Mouse (Mus musculus): ENCODE measurements at regions not wholly inside any gene's neighbourhood (a gene's known extent, or its start where the extent isn't known, plus 50 kb on each side); places are given as distances from the start of the nearest gene placed in this dataset.
"Not testable (repeated sequence)": the region's sequence is repeated elsewhere in the genome, so short reads cannot be mapped to it uniquely, and the experiment has no call there.

DNA sequence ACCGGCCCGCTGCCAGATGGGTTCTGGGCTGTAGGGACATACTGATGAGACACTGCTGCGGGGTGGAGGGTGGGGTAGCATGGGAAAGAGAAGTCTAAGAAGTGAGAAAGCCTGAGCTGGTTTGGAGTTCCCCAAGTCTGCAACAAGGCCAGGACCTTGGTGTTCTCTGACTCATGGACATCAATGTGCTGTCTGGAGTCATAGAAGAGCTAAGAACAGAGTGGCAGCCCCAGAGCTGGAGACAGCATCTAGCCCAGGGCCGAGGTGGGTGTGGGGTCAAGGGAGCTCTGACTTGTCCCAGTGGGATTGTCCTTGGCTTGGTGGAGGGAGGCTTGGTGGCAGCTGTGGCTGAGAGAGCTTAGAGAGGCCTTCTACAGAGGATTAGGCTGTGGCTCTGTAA, 600.4 kb upstream of the Klhl29 start:
- intact Hi-C loops (cut with DNase I), result no loop called here
- no peak for DNase-seq (ENCODE audit: low spot score)

- DNase-seq (ENCODE audit: low spot score), result no peak
- intact Hi-C loops (cut with DNase I), result no loop called here
Observed at GRCm38 (mm10) chr12:5969556-5969955, 594.1 kb upstream of the Klhl29 start.

DNA sequence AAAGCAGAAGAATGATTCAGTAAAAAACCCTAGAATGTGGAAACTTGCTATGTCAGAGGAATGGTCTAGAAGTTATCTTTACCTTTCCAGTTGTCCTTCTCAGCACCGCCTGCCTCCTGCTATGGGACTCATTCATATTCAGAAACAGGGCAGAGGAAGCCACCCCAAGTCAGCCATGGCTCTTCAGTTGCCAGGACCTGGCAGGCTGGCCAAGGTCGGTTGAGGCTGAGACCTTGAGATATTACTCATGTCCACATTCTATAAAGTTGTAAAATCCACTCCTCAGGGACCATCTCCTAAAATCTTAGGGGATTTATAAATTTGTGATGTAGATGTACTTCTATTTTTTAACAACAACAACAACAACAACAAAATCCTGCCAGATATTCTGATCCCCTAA, 580.7 kb upstream of the Klhl29 start:
- DNase-seq (ENCODE audit: low spot score), result no peak
- intact Hi-C loops (cut with DNase I), result no loop called here

DNA sequence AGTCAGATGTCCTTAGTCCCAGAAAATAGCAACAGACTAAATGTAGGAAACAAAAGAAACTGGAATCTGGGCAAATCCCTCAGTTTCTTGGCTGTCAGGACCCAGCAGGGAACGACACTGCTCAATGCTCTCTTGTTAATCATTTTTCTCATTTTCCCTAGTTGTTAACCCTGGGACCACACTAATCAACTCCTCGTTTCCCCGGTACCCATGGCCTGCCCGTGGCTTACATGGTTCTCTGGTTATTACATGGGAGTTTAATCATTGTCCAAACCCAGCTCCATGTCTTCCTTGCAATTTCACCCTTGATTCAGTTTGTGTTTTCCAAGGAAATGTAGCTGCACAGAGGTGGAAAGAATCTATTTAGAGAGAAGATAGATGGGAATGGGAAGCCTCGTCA, 580.1 kb upstream of the Klhl29 start:
- intact Hi-C loops (cut with DNase I), result no loop called here
- DNase-seq (ENCODE audit: low spot score), result no peak

GRCm38 (mm10) chr12:5943346-5943925, 568.0 kb upstream of the Klhl29 start:
- intact Hi-C loops (cut with DNase I), result no loop called here
- no peak for DNase-seq (ENCODE audit: low spot score)

GRCm38 (mm10) chr12:5921262-5921661, 545.8 kb upstream of the Klhl29 start:
- intact Hi-C loops (cut with DNase I), result no loop called here

DNA sequence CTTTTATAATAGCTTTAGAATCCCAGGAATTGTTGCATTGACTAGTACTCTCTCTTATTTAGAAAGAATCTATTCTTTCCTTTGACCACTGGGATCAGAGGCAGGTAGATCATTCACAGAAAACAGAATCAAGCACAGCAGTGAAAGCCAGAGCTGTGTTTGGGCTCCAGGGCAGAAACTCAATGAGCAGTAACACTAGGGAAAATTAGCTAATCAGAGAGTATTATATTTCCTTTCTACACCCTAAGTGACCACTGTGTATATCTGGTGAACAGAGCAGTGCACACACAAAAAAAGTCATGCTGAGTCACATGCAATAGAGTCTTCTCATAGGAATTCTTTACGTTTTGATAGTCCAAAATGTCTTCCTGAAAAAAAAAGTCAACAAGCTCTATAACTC, 542.5 kb upstream of the Klhl29 start:
- intact Hi-C loops (cut with DNase I), result no loop called here

More at GRCm38 (mm10) chr12:5921262-5921661, 545.8 kb upstream of the Klhl29 start:
- DNase-seq (ENCODE audit: low spot score), result no peak

DNA sequence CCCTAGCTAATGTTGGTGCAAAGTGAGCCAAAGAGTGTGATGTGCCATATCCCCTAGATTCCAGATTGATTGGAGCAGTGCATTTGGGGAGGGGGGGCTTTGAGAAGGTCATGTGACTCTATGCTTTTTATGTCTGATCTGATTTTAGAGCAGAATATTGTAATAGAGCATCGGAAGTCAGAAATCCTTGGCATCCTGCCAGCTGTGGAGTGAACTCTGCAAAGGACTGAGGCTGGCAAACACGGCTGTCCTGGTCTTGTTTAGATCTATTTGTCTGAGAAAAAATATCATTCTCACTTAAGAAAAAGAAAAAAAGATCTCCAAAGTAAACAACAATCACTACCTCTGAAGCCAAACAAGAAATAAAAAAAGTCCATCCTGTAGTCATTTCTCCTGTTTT, 530.8 kb upstream of the Klhl29 start:
- no peak for DNase-seq (ENCODE audit: low spot score)
- intact Hi-C loops (cut with DNase I), result no loop called here

More for the DNA sequence above, 542.5 kb upstream of the Klhl29 start:
- no peak for DNase-seq (ENCODE audit: low spot score)

DNA sequence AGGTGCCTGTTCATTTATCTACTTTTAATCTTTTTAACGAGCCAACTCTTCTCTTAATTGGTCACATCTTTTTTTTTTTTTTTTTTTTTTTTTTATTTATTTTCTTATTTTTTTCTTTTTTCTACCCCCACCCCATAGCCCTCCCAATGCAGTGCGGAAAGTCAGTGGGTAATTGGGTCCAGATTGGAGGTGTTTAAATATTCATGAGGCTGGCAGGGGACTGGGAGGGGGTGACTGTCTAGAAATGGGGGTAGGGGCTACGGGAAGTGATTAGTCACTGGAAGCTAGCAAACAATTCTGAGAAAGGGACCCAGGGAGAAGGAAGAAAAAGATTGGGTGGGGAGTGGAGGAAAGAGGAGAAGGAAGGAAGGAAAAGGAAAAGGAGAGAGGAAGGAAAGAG, 516.3 kb upstream of the Klhl29 start:
- DNase-seq (ENCODE audit: low spot score); intact Hi-C loops (cut with DNase I): not testable (repeated sequence)

DNA sequence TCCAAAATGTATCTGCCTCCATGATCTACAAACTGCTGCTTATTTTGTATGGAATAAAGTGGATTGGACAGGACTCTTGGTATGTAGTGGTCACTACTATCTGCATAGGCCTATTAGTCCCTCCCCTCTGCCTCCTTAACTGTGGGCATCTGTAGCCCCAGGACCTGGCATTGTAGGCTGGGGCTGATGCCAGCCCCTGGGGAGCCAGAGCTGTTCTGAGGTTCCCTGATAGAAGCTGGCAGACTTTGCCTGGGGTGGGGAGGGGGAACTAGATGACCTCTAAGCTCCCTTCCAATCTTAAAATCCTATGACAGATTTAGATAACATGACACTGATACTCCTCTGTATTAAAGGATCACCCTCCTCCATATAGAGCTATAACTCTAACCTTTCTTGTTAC, 491.2 kb upstream of the Klhl29 start:
- intact Hi-C loops (cut with DNase I), result no loop called here
- no peak for DNase-seq (ENCODE audit: low spot score)

DNA sequence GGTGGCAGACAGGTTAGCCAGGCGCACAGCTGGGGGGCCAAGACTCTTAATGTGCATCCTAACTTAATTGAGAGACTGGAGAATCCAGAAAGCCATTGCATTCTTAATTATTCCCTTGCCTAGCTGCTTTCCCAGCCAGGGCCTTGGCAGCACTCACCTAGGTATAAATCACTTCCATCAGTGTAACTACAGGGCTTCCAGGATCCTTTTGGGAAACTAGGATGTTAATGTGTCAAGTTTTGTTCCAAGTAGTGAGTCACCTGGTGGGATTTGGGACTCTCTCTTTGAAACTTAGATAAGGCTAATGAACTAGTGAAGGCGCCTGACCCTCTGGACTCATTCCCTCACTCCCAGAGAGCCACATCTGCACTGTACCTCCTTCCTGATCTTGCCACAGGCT, 484.3 kb upstream of the Klhl29 start:
- no peak for DNase-seq (ENCODE audit: low spot score)
- intact Hi-C loops (cut with DNase I), result no loop called here

DNA sequence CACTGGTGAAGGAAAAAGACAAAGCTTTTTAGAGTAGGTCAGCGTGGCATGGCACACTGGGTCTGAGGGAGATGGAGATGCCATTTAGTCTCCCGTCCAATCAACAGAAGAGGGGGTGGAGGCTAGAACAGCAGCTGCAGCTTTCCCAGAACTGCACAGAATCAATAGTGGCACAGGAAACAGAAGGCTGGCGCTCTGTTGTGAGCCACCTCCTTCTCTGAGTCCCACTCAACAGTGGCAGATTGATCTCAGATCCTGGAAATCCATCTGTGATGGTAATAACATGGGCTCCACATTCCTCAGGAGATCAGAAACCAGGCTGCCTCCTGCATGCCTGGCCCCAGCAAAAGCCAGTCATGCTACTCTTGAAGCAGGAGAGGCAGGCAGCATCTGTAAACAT, 480.9 kb upstream of the Klhl29 start:
- DNase-seq (ENCODE audit: low spot score), result no peak
- intact Hi-C loops (cut with DNase I), result no loop called here

GRCm38 (mm10) chr12:5810427-5810826, 434.9 kb upstream of the Klhl29 start:
- no peak for DNase-seq (ENCODE audit: low spot score)
- intact Hi-C loops (cut with DNase I), result no loop called here

DNA sequence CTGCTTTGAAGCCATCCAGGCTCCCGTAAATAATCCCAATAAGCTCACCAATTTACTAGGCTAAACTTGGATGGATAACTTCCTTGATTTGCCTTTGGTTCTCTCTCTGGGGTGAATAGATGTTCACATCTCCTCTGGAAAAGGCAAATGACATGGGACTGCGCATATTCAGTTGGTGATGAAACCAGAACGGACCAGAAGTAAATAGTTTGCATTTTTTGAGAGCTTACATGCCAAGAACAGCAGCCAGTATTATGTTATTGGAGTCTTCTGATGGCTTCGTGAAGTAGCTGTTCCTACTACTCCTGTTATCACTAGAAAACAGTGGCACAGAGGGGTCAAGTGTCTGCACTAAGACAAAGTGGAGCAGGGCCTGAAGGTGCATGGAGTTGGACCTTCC, 434.5 kb upstream of the Klhl29 start:
- no peak for DNase-seq (ENCODE audit: low spot score)
- intact Hi-C loops (cut with DNase I), result no loop called here

DNA sequence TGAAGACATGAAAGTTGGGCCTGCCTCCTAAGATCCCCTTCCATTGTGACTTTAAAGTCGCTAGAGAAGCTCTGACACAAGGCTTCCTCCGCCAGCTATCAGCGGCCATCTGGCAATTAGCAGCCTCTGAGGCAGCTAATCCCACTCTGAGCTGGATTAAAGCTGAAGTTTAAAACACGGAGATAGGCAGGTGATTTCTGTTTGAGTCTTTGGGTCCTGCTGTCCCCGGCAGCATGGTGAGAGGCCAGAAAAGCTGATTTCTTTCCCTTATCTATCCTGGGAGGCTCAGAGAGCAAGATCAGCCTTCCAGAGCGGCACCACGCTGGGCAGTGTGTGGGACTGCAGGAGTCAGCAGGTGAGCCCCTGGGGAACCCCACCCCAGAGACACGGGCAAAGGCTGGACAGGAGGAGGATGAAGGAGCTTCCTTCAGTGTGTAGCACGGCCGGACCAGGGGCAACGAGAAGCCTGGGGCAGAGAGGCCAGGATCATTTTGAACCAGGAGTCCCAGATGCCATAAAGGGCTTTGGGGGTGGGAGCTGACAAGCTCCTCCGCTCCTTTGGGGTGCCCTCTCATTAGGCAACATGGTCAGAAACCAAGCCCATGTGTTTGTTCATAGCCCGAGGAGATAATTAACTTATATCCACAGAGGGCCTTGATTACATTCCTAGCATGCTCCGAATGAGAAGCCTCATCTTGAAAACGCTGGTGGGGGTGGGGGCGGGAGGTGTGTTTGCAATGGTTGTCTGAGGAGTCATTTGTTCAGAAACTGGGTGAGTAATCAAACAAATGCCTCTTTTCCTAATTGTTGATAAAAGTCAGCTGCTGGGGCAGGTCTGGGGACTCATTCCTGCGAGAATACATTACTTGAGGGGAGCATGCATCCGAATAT, 432.8 kb upstream of the Klhl29 start:
- no peak for DNase-seq (ENCODE audit: low spot score)
- intact Hi-C loops (cut with DNase I), result no loop called here

DNA sequence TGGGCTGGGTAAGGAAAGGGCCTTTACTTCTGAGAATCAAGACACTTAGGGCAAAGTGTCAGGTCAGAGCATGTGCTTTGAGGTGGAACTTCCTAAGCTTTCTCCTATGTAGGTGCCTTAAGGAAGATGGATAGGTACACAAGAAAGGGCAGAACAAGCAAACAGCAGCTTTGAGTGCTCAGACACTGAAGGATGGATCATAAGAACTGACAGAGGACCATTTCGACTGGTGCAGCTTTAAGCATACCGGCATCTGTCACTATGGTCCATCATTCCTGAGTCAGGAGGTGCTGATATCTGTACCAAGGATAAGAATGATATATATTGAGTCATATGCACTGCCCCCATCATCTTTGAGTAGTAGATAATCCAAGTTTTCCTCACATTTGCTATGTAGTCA, 430.2 kb upstream of the Klhl29 start:
- intact Hi-C loops (cut with DNase I), result no loop called here

DNA sequence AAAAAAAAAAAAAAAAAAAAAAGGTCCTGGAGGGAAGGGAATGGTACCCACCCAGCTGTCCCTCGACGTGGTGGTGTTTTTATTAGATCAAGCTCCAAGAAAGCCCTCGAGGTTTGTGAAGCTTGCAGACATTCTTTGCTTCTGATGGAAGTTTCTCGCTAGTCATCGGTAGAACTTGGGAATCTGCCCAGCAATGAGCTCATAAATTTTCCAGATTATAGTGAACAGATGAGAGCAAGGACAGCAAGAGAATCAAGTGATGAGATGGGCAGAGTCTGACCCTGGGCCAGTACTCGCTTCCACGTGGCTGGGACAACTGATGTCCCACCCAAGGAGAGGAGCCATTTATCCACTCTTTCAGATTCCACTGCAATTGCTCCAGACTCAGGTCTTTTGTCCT, 417.6 kb upstream of the Klhl29 start:
- peak; percentile 39 for DNase-seq (ENCODE audit: low spot score)
- intact Hi-C loops (cut with DNase I), result no loop called here

More for the DNA sequence above, 430.2 kb upstream of the Klhl29 start:
- no peak for DNase-seq (ENCODE audit: low spot score)

DNA sequence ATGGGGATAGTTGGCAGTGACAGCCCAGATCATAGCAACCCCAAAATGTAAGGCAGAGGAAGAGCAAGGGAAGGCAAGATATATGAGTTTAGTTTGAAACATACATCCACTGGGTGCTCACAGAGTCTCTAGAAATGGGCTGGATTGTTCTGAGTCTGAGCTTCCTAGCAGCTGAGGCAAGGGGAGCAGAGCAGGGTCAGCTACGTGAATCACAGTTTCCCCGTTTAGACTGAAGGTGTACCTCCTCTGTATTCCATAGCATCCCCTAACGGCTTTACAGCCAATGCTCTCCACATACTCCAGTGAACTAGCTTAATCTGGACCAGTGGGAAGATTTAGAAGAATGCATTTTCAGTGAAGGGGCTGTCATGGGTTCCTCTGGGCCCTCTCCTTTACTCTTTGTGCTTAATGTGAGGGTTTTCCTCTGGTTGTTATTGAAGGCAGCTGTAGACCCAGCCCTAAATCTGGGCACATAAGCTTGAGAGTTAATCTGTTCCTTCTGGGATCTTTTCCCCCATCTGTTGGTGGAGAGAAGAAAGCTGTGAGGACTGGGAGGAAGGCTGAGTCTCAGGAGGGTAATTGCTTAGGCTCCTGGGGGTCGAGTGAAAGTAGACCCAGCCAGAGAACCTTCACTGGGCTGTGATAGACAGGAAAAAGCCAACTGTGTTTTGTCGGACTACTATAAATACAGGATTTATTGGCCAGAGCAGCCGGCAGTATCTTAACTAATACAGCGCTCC, 411.8 kb upstream of the Klhl29 start:
- DNase-seq (ENCODE audit: low spot score), result no peak
- intact Hi-C loops (cut with DNase I), result no loop called here

GRCm38 (mm10) chr12:5781276-5781675, 405.8 kb upstream of the Klhl29 start:
- no peak for DNase-seq (ENCODE audit: low spot score)
- intact Hi-C loops (cut with DNase I), result no loop called here

- intact Hi-C loops (cut with DNase I), result no loop called here
- peak; percentile 14 for DNase-seq (ENCODE audit: low spot score)
Observed at GRCm38 (mm10) chr12:5777556-5777955, 402.1 kb upstream of the Klhl29 start.

DNA sequence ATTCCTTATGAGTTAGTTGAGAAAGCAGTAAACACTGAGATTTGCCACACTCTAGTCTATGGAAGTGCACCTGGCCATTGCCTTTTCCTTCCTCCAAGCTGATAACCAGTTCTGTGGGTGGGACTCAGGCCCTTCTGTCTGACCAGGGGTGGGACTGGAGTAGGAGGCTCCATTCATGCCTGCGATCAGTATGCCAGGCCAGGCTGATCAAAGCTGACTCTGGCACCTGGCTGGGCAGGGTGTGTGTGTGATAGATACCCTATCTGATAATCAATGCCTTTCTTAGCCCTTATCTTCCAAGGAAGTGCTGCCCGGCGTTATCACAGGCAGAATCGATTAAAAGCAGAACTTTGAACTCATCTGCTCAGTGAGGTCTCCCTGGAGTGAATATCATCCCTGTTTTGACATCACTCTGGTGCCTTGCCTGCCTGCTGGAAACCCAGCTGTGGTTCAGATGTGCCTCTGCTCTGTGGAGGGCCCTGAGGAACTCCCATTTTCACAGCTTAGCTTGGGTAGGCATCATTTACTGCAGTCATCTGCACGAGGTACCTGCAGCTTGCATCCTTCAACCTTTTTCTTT, 396.0 kb upstream of the Klhl29 start:
- intact Hi-C loops (cut with DNase I), result no loop called here
- no peak for DNase-seq (ENCODE audit: low spot score)

Data from heart, postnatal 25 days (tissue).